Mouse (Mus musculus) CH12.LX (cell line): ENCODE results near the gene Nsf. TPM values are rescaled to one million over a fixed set of nuclear protein-coding genes. Genes with fewer than 3 reads are reported as not detected.

Source experiments
- DNase-seq: peaks from one replicate; pipeline ENCODE4 v3.0.0-alpha.2; 2013; ENCODE audit errors: extremely low read depth
- H3K27ac ChIP-seq: 2 replicates; pipeline ENCODE4 v1.5.1; 2012; ENCODE audit warnings: low read depth, mild to moderate bottlenecking, control low read depth, moderate library complexity; ENCODE audit not compliant: insufficient read depth
- H3K27me3 ChIP-seq: replicated peaks from 2 replicates; pipeline ENCODE3; 2012; ENCODE audit warnings: inconsistent platforms
- H3K36me3 ChIP-seq, 2 experiments: replicated peaks in 1 of 2; 2 replicates each; pipeline versions ENCODE3 to v1.6.1; 2012; ENCODE audit warnings: inconsistent platforms in 1 of 2, low read length in 1 of 2, mild to moderate bottlenecking in 1 of 2, mixed read lengths in 1 of 2, moderate library complexity in 1 of 2; ENCODE audit not compliant: control insufficient read depth in 1 of 2, insufficient read depth in 1 of 2
- H3K4me1 ChIP-seq, 2 experiments: 2 replicates each; pipeline ENCODE4 v1.6.1; 2012; ENCODE audit warnings: inconsistent platforms in 1 of 2, moderate library complexity in 1 of 2; ENCODE audit not compliant: insufficient read depth in 2 of 2, control insufficient read depth in 1 of 2
- H3K4me2 ChIP-seq: 2 replicates; pipeline ENCODE4 v1.6.1; 2012; ENCODE audit warnings: low read depth, mild to moderate bottlenecking, control low read depth; ENCODE audit not compliant: poor library complexity, insufficient read depth, severe bottlenecking
- H3K4me3 ChIP-seq, 3 experiments: fragments of 150-350 bp in 1 of 3; sonication (generic) in 1 of 3; replicated peaks in 1 of 3; 2 replicates each; pipeline versions ENCODE3 to v1.5.1; 2011 to 2012; ENCODE audit warnings: low read depth in 2 of 3, low read length in 2 of 3, mild to moderate bottlenecking in 2 of 3, moderate library complexity in 2 of 3, control low read depth in 1 of 3, improper control_type of control experiment in 1 of 3, inconsistent platforms in 1 of 3, mixed read lengths in 1 of 3; ENCODE audit not compliant: poor library complexity in 1 of 3
- H3K79me2 ChIP-seq: replicated peaks from 2 replicates; pipeline ENCODE4 v1.6.1; 2012; ENCODE audit warnings: mild to moderate bottlenecking, moderate library complexity; ENCODE audit not compliant: control insufficient read depth, poor library complexity, insufficient read depth, severe bottlenecking; ENCODE audit errors: extremely low read depth
- H3K9ac ChIP-seq: 2 replicates; pipeline ENCODE4 v1.6.1; 2012; ENCODE audit warnings: low read depth, mild to moderate bottlenecking, control low read depth, moderate library complexity; ENCODE audit not compliant: insufficient read depth
- H3K9me3 ChIP-seq: replicated peaks from 2 replicates; pipeline ENCODE3; 2012; ENCODE audit warnings: low read length, inconsistent platforms, mixed read lengths
- CTCF ChIP-seq, 2 experiments: IDR thresholded peaks in 1 of 2; conservative IDR thresholded peaks in 1 of 2; 2 replicates each; pipeline ENCODE4 v1.5.1; 2011 to 2012; ENCODE audit warnings: low read depth in 2 of 2, low read length in 2 of 2, improper control_type of control experiment in 1 of 2, inconsistent platforms in 1 of 2, mild to moderate bottlenecking in 1 of 2, moderate library complexity in 1 of 2
- EP300 ChIP-seq: IDR thresholded peaks from 2 replicates; pipeline ENCODE4 v1.6.1; 2011; ENCODE audit warnings: low read length, improper control_type of control experiment
- ETS1 ChIP-seq: conservative IDR thresholded peaks from 2 replicates; pipeline ENCODE4 v1.6.1; 2012; ENCODE audit warnings: low read depth, mild to moderate bottlenecking, inconsistent platforms, low read length, improper control_type of control experiment, moderate library complexity
- HCFC1 ChIP-seq: IDR thresholded peaks from 2 replicates; pipeline ENCODE4 v1.6.1; 2012; ENCODE audit warnings: low read depth, mild to moderate bottlenecking, inconsistent platforms, low read length, improper control_type of control experiment
- IRF4 ChIP-seq: IDR thresholded peaks from 2 replicates; pipeline ENCODE4 v1.6.1; 2014; ENCODE audit warnings: low read depth, mild to moderate bottlenecking, inconsistent platforms, low read length, improper control_type of control experiment
- MAFK ChIP-seq: IDR thresholded peaks from 2 replicates; pipeline ENCODE4 v1.6.1; 2011; ENCODE audit warnings: low read length, improper control_type of control experiment; ENCODE audit not compliant: insufficient replicate concordance
- MYC ChIP-seq: IDR thresholded peaks from 2 replicates; pipeline ENCODE4 v1.6.1; 2011; ENCODE audit warnings: low read depth, mild to moderate bottlenecking, improper control_type of control experiment, low read length
- NELFE ChIP-seq: IDR thresholded peaks from 2 replicates; pipeline ENCODE4 v1.6.1; 2011; ENCODE audit warnings: low read depth, low read length, improper control_type of control experiment
- NRF1 ChIP-seq: IDR thresholded peaks from 2 replicates; pipeline ENCODE4 v1.6.1; 2014; ENCODE audit warnings: low read depth, mild to moderate bottlenecking, inconsistent platforms, low read length, improper control_type of control experiment, moderate library complexity
- POLR2A ChIP-seq: IDR thresholded peaks from 2 replicates; pipeline ENCODE4 v1.6.1; 2011; ENCODE audit warnings: low read depth, mild to moderate bottlenecking, improper control_type of control experiment, low read length
- POLR2AphosphoS2 ChIP-seq: IDR thresholded peaks from 2 replicates; pipeline ENCODE4 v1.6.1; 2011; ENCODE audit warnings: low read depth, low read length, improper control_type of control experiment
- RAD21 ChIP-seq: IDR thresholded peaks from 2 replicates; pipeline ENCODE4 v1.6.1; 2011; ENCODE audit warnings: low read depth, mild to moderate bottlenecking, low read length, improper control_type of control experiment, moderate library complexity
- RCOR1 ChIP-seq: conservative IDR thresholded peaks from 2 replicates; pipeline ENCODE4 v1.6.1; 2012; ENCODE audit warnings: low read depth, mild to moderate bottlenecking, inconsistent platforms, low read length, improper control_type of control experiment
- TBP ChIP-seq: conservative IDR thresholded peaks from 2 replicates; pipeline ENCODE4 v1.6.1; 2011; ENCODE audit warnings: low read depth, low read length, improper control_type of control experiment
- UBTF ChIP-seq: IDR thresholded peaks from 2 replicates; pipeline ENCODE4 v1.6.1; 2012; ENCODE audit warnings: low read depth, mild to moderate bottlenecking, inconsistent platforms, low read length, improper control_type of control experiment, moderate library complexity
- USF2 ChIP-seq: conservative IDR thresholded peaks from 2 replicates; pipeline ENCODE4 v1.6.1; 2011; ENCODE audit warnings: low read depth, low read length, improper control_type of control experiment
- ZC3H11A ChIP-seq: IDR thresholded peaks from 2 replicates; pipeline ENCODE4 v1.6.1; 2012; ENCODE audit warnings: low read depth, mild to moderate bottlenecking, inconsistent platforms, low read length, improper control_type of control experiment
- ZKSCAN1 ChIP-seq: IDR thresholded peaks from 2 replicates; pipeline ENCODE4 v1.6.1; 2012; ENCODE audit warnings: low read depth, inconsistent platforms, low read length, improper control_type of control experiment, borderline replicate concordance
- ZNF384 ChIP-seq: IDR thresholded peaks from 2 replicates; pipeline ENCODE4 v1.6.1; 2012; ENCODE audit warnings: low read depth, low read length, improper control_type of control experiment, inconsistent platforms
- dilution Hi-C: fragments of 300-500 bp; cut with MboI; formaldehyde crosslinking; loops from 2 replicates; pipeline ENCODE4 v1.14.3; 2020; ENCODE audit warnings: low sequenced_read_pairs; ENCODE audit not compliant: extremely low pct_unique_long_range_greater_than_20kb, extremely low pct_ligation_motif_present
- in situ Hi-C: fragments of 300-500 bp; cut with MboI; formaldehyde crosslinking; loops from 3 replicates; pipeline ENCODE4 v1.14.3; 2019; ENCODE audit warnings: low sequenced_read_pairs, low pct_ligation_motif_present, low pct_unique_long_range_greater_than_20kb, mixed read lengths
- polyA plus RNA-seq: library from polyadenylated mRNA; unstranded; fragments of >175 nt; gene quantifications from 2 replicates; pipeline ENCODE4 v1.2.1, GENCODE M21; 2012; ENCODE audit warnings: low read depth; ENCODE audit not compliant: insufficient read length
- total RNA-seq, 2 experiments: library from RNA; depleted of rRNA; stranded (reverse); fragments of 300-350 nt in 1 of 2; fragments of >200 nt in 1 of 2; gene quantifications; 2 replicates each; pipeline ENCODE4 v1.2.3; 2012 to 2014

The Nsf gene
- total and polyA plus RNA-seq, 3 experiments: 48.1 to 99.3 (median 50.9) TPM

- dilution Hi-C loops: no loop called here
- peaks cover 34 to 95% of the 10 kb centered on the region in 2 experiments for H3K36me3 ChIP-seq
Measured at GRCm38 (mm10) chr11:103890337-103891186, 63.3 kb downstream of the Nsf start.

GRCm38 (mm10) chr11:103887724-103888410 is 66.0 kb downstream of the Nsf start:
- no peak overlapping the region for H3K27ac ChIP-seq
- no peaks in the 10 kb centered on the region for H3K9me3 ChIP-seq
- H3K79me2 ChIP-seq: no peaks in the 10 kb centered on the region
- DNase-seq: no peak
- H3K9ac ChIP-seq: no peak overlapping the region
- H3K4me3 ChIP-seq: no peak overlapping the region
- H3K4me2 ChIP-seq: no peak overlapping the region
- dilution Hi-C loops: no loop called here
- peaks cover 34 to 94% of the 10 kb centered on the region in 2 experiments for H3K36me3 ChIP-seq
- in situ Hi-C loops: no loop called here
- peaks cover 0 to 4% of the 10 kb centered on the region in 2 experiments; a peak in 1 of 4 replicates for H3K4me1 ChIP-seq
- no peaks in the 10 kb centered on the region for H3K27me3 ChIP-seq
- TF ChIP-seq RAD21 (no peak), UBTF (no peak), ZC3H11A (no peak), ETS1 (no peak), MAFK (no peak), TBP (no peak), USF2 (no peak), RCOR1 (no peak), POLR2AphosphoS2 (no peak), EP300 (no peak), IRF4 (no peak), ZNF384 (no peak), NRF1 (no peak), ZKSCAN1 (no peak), MYC (no peak), CTCF (conservative IDR thresholded peaks at IDR 0.05 in 1 of 2, IDR thresholded peaks at IDR 0.05 in 1 of 2; ENCODE audit: low read depth in 2 of 2, low read length in 2 of 2) (no peak), HCFC1 (no peak)

More at GRCm38 (mm10) chr11:103890337-103891186, 63.3 kb downstream of the Nsf start:
- no peak for DNase-seq
- no peak for TF ChIP-seq ZNF384
- no peak for TF ChIP-seq NELFE
- no peak for TF ChIP-seq TBP
- TF ChIP-seq RAD21: no peak
- TF ChIP-seq HCFC1: no peak
- TF ChIP-seq RCOR1: no peak
- no peak for TF ChIP-seq POLR2A
- no peak for TF ChIP-seq UBTF
- Histone ChIP-seq H3K4me2 (no peak overlapping the region), H3K4me3 (no peak overlapping the region), H3K27me3 (no peaks in the 10 kb centered on the region), H3K4me1 (peaks cover 0 to 4% of the 10 kb centered on the region in 2 experiments; a peak in 1 of 4 replicates), H3K27ac (no peak overlapping the region), H3K9me3 (no peaks in the 10 kb centered on the region), H3K9ac (no peak overlapping the region), H3K79me2 (no peaks in the 10 kb centered on the region)
- in situ Hi-C loops: no loop called here
